Mouse (Mus musculus) stomach, postnatal 0 days (tissue): ENCODE results near the gene Nfic.

Experiments
- CTCF ChIP-seq: IDR thresholded peaks from 2 replicates; pipeline ENCODE4 v1.5.1; 2016; ENCODE audit warnings: antibody characterized with exemption, low read depth, mild to moderate bottlenecking, moderate library complexity
- EP300 ChIP-seq: optimal IDR thresholded peaks from 2 replicates; pipeline ENCODE3; 2016; ENCODE audit warnings: antibody characterized with exemption

- no peak for TF ChIP-seq EP300
- peak; percentile 62 for TF ChIP-seq CTCF
These were observed 38.3 kb upstream of the Nfic start for GRCm38 (mm10) chr10:81493601-81494220.
